Mouse (Mus musculus) MEL (cell line): ENCODE results near the gene Hes1. TPM values are rescaled to one million over a fixed set of nuclear protein-coding genes. Genes with fewer than 3 reads are reported as not detected.
A peak's percentile ranks its signal among the peaks of the same experiment; 100 is the strongest.

Source experiments
- DNase-seq: peaks from one replicate; pipeline ENCODE4 v3.0.0; 2011; ENCODE audit warnings: low read depth, low spot score
- H3K27ac ChIP-seq: 2 replicates; pipeline ENCODE4 v1.5.1; 2012; ENCODE audit warnings: low read depth, mild to moderate bottlenecking, control low read depth, low read length, moderate library complexity; ENCODE audit not compliant: control insufficient read depth
- H3K27me3 ChIP-seq, 2 experiments: fragments of 150-350 bp in 1 of 2; sonication (generic) in 1 of 2; 2 replicates each; pipeline ENCODE4 v1.6.1; 2012; ENCODE audit warnings: low read length in 2 of 2, mild to moderate bottlenecking in 2 of 2, improper control_type of control experiment in 1 of 2, moderate library complexity in 1 of 2; ENCODE audit not compliant: insufficient read depth in 2 of 2, control insufficient read depth in 1 of 2
- H3K36me3 ChIP-seq, 2 experiments: 2 replicates each; pipeline ENCODE4 v1.6.1; 2012 to 2014; ENCODE audit warnings: low read length in 2 of 2, improper control_type of control experiment in 1 of 2, inconsistent platforms in 1 of 2, mild to moderate bottlenecking in 1 of 2; ENCODE audit not compliant: insufficient read depth in 2 of 2, control insufficient read depth in 1 of 2
- H3K4me1 ChIP-seq, 2 experiments: fragments of 150-350 bp in 1 of 2; sonication (generic) in 1 of 2; 2 replicates each; pipeline ENCODE4 v1.6.1; 2012; ENCODE audit warnings: low read length in 2 of 2, improper control_type of control experiment in 1 of 2, mild to moderate bottlenecking in 1 of 2; ENCODE audit not compliant: insufficient read depth in 2 of 2, control insufficient read depth in 1 of 2
- H3K4me3 ChIP-seq, 2 experiments: fragments of 150-350 bp in 1 of 2; sonication (generic) in 1 of 2; 2 replicates each; pipeline ENCODE4 v1.5.1; 2012; ENCODE audit warnings: low read depth in 2 of 2, low read length in 2 of 2, mild to moderate bottlenecking in 2 of 2, moderate library complexity in 2 of 2, control low read depth in 1 of 2, improper control_type of control experiment in 1 of 2; ENCODE audit not compliant: control insufficient read depth in 1 of 2, insufficient read depth in 1 of 2
- H3K79me2 ChIP-seq: 2 replicates; pipeline ENCODE4 v1.6.1; 2012; ENCODE audit warnings: mild to moderate bottlenecking, low read length, moderate library complexity; ENCODE audit not compliant: control insufficient read depth, poor library complexity, insufficient read depth
- H3K9ac ChIP-seq: 2 replicates; pipeline ENCODE4 v1.6.1; 2012; ENCODE audit warnings: low read depth, mild to moderate bottlenecking, control low read depth, low read length, moderate library complexity; ENCODE audit not compliant: control insufficient read depth, poor library complexity, severe bottlenecking
- H3K9me3 ChIP-seq: fragments of 150-350 bp; sonication (generic); replicated peaks from 2 replicates; pipeline ENCODE4 v1.6.1; 2012; ENCODE audit warnings: mild to moderate bottlenecking, low read length, improper control_type of control experiment, moderate library complexity; ENCODE audit not compliant: insufficient read depth
- CHD1 ChIP-seq: IDR thresholded peaks from 2 replicates; pipeline ENCODE4 v1.6.1; 2012; ENCODE audit warnings: low read depth, mild to moderate bottlenecking, inconsistent platforms, low read length, improper control_type of control experiment
- CHD2 ChIP-seq: IDR thresholded peaks from 2 replicates; pipeline ENCODE4 v1.6.1; 2011; ENCODE audit warnings: low read length, improper control_type of control experiment
- CTCF ChIP-seq, 3 experiments: IDR thresholded peaks in 2 of 3; conservative IDR thresholded peaks in 1 of 3; 2 replicates each; pipeline ENCODE4 v1.5.1; 2011 to 2012; ENCODE audit warnings: low read length in 3 of 3, low read depth in 2 of 3, mild to moderate bottlenecking in 2 of 3, improper control_type of control experiment in 1 of 3, inconsistent platforms in 1 of 3, mixed read lengths in 1 of 3, moderate library complexity in 1 of 3; ENCODE audit not compliant: control insufficient read depth in 1 of 3, insufficient read depth in 1 of 3, poor library complexity in 1 of 3, severe bottlenecking in 1 of 3
- E2F4 ChIP-seq: IDR thresholded peaks from 2 replicates; pipeline ENCODE4 v1.6.1; 2011; ENCODE audit warnings: low read depth, low read length, improper control_type of control experiment, borderline replicate concordance
- ELF1 ChIP-seq: IDR thresholded peaks from 2 replicates; pipeline ENCODE4 v1.6.1; 2014; ENCODE audit warnings: low read depth, mild to moderate bottlenecking, inconsistent platforms, low read length, improper control_type of control experiment, moderate library complexity
- EP300 ChIP-seq, 2 experiments: IDR thresholded peaks; 2 replicates each; pipeline ENCODE4 v1.6.1; 2011; ENCODE audit warnings: improper control_type of control experiment in 2 of 2, low read length in 2 of 2, low read depth in 1 of 2, mild to moderate bottlenecking in 1 of 2
- ETS1 ChIP-seq: IDR thresholded peaks from 2 replicates; pipeline ENCODE4 v1.6.1; 2012; ENCODE audit warnings: low read depth, mild to moderate bottlenecking, inconsistent platforms, low read length, improper control_type of control experiment, moderate library complexity
- GABPA ChIP-seq: IDR thresholded peaks from 2 replicates; pipeline ENCODE4 v1.6.1; 2012; ENCODE audit warnings: low read depth, mild to moderate bottlenecking, inconsistent platforms, low read length, improper control_type of control experiment, moderate library complexity
- JUND ChIP-seq: IDR thresholded peaks from 2 replicates; pipeline ENCODE4 v1.6.1; 2011; ENCODE audit warnings: low read depth, mild to moderate bottlenecking, improper control_type of control experiment, low read length
- KAT2A ChIP-seq: conservative IDR thresholded peaks from 2 replicates; pipeline ENCODE4 v1.6.1; 2012; ENCODE audit warnings: low read depth, low read length, improper control_type of control experiment, inconsistent platforms
- MAX ChIP-seq: IDR thresholded peaks from 2 replicates; pipeline ENCODE4 v1.6.1; 2011; ENCODE audit warnings: low read length, improper control_type of control experiment
- MXI1 ChIP-seq: IDR thresholded peaks from 2 replicates; pipeline ENCODE4 v1.6.1; 2011; ENCODE audit warnings: mild to moderate bottlenecking, low read depth, low read length, improper control_type of control experiment
- MYB ChIP-seq: IDR thresholded peaks from 2 replicates; pipeline ENCODE4 v1.6.1; 2011; ENCODE audit warnings: mild to moderate bottlenecking, low read depth, low read length, improper control_type of control experiment
- MYC ChIP-seq: IDR thresholded peaks from 2 replicates; pipeline ENCODE4 v1.6.1; 2011; ENCODE audit warnings: low read depth, mild to moderate bottlenecking, low read length, improper control_type of control experiment, moderate library complexity
- POLR2A ChIP-seq, 2 experiments: IDR thresholded peaks; 2 replicates each; pipeline ENCODE4 v1.6.1; 2011 to 2012; ENCODE audit warnings: low read length in 2 of 2, mild to moderate bottlenecking in 2 of 2, control low read depth in 1 of 2, improper control_type of control experiment in 1 of 2, low read depth in 1 of 2, moderate library complexity in 1 of 2; ENCODE audit not compliant: control insufficient read depth in 1 of 2, insufficient read depth in 1 of 2, poor library complexity in 1 of 2
- POLR2AphosphoS5 ChIP-seq: IDR thresholded peaks from 2 replicates; pipeline ENCODE4 v1.6.1; 2012; ENCODE audit warnings: low read depth, borderline replicate concordance, mild to moderate bottlenecking, inconsistent platforms, low read length, moderate library complexity, mixed read lengths
- RCOR1 ChIP-seq: IDR thresholded peaks from 2 replicates; pipeline ENCODE4 v1.6.1; 2012; ENCODE audit warnings: low read depth, mild to moderate bottlenecking, inconsistent platforms, low read length, improper control_type of control experiment
- TAL1 ChIP-seq: IDR thresholded peaks from 2 replicates; pipeline ENCODE4 v1.6.1; 2012; ENCODE audit warnings: mild to moderate bottlenecking, inconsistent platforms, low read length, moderate library complexity, mixed read lengths
- TCF12 ChIP-seq: IDR thresholded peaks from 2 replicates; pipeline ENCODE4 v1.6.1; 2014; ENCODE audit warnings: low read depth, mild to moderate bottlenecking, inconsistent platforms, low read length, improper control_type of control experiment, moderate library complexity
- USF1 ChIP-seq: IDR thresholded peaks from 2 replicates; pipeline ENCODE4 v1.6.1; 2014; ENCODE audit warnings: low read depth, mild to moderate bottlenecking, inconsistent platforms, low read length, improper control_type of control experiment, moderate library complexity
- ZC3H11A ChIP-seq: IDR thresholded peaks from 2 replicates; pipeline ENCODE4 v1.6.1; 2012; ENCODE audit warnings: low read depth, mild to moderate bottlenecking, inconsistent platforms, low read length, improper control_type of control experiment
- ZKSCAN1 ChIP-seq: IDR thresholded peaks from 2 replicates; pipeline ENCODE4 v1.6.1; 2012; ENCODE audit warnings: low read depth, mild to moderate bottlenecking, inconsistent platforms, low read length, improper control_type of control experiment, moderate library complexity
- ZMIZ1 ChIP-seq: IDR thresholded peaks from 2 replicates; pipeline ENCODE4 v1.6.1; 2012; ENCODE audit warnings: low read depth, mild to moderate bottlenecking, inconsistent platforms, low read length, improper control_type of control experiment, moderate library complexity
- ZNF384 ChIP-seq: IDR thresholded peaks from 2 replicates; pipeline ENCODE4 v1.6.1; 2012; ENCODE audit warnings: low read depth, mild to moderate bottlenecking, inconsistent platforms, low read length, improper control_type of control experiment
- polyA plus RNA-seq, 2 experiments: library from polyadenylated mRNA; stranded (reverse) in 1 of 2; unstranded in 1 of 2; fragments of >175 nt in 1 of 2; fragments of >200 nt in 1 of 2; gene quantifications; 2 replicates each; pipeline versions ENCODE4 v1.2.1 to v1.2.4; 2012; ENCODE audit warnings: low replicate concordance in 2 of 2, low read depth in 1 of 2; ENCODE audit not compliant: insufficient read length in 2 of 2, insufficient read depth in 1 of 2, missing spikeins in 1 of 2
- total RNA-seq: library from RNA; depleted of rRNA; stranded (reverse); fragments of 300-350 nt; gene quantifications from 2 replicates; pipeline ENCODE4 v1.2.3, GENCODE M21; 2012

Gene Hes1
- total and polyA plus RNA-seq, 3 experiments: 2.3 to 3.0 TPM; not detected in 1

- Histone ChIP-seq H3K4me1 (peaks cover 0 to 13% of the 10 kb centered on the region in 2 experiments; a peak in 2 of 4 replicates), H3K27ac (no peak overlapping the region), H3K9me3 (no peaks in the 10 kb centered on the region), H3K27me3 (peaks cover 0 to 8% of the 10 kb centered on the region in 2 experiments; a peak in 3 of 4 replicates)
- DNase-seq: no peak
- TF ChIP-seq MYB (no peak), EP300 (IDR thresholded peaks at IDR 0.05; ENCODE audit: low read depth in 1 of 2, low read length in 2 of 2) (no peak), ZMIZ1 (no peak), KAT2A (no peak), CHD2 (no peak), CTCF (IDR thresholded peaks at IDR 0.05 in 2 of 3, conservative IDR thresholded peaks at IDR 0.05 in 1 of 3; ENCODE audit: control insufficient read depth in 1 of 3, insufficient read depth in 1 of 3, low read depth in 2 of 3, low read length in 3 of 3, poor library complexity in 1 of 3, severe bottlenecking in 1 of 3) (no peak), RCOR1 (no peak), MYC (no peak), POLR2AphosphoS5 (no peak), TCF12 (no peak), ZC3H11A (no peak), ZNF384 (no peak), JUND (no peak)
- TF ChIP-seq, all 39 proteins: peak for 0
- H3K36me3 ChIP-seq: peaks cover 0 to 4% of the 10 kb centered on the region in 2 experiments; a peak in 1 of 4 replicates
- no peak overlapping the region for H3K9ac ChIP-seq
- no peaks in the 10 kb centered on the region for H3K79me2 ChIP-seq
- no peak overlapping the region for H3K4me3 ChIP-seq
Observed at GRCm38 (mm10) chr16:30036104-30036503, 28.1 kb upstream of the Hes1 start.

- no peak overlapping the region for H3K27ac ChIP-seq
- TF ChIP-seq POLR2A (IDR thresholded peaks at IDR 0.05; ENCODE audit: control insufficient read depth in 1 of 2, insufficient read depth in 1 of 2, low read depth in 1 of 2, low read length in 2 of 2, poor library complexity in 1 of 2) (no peak), E2F4 (no peak), RCOR1 (no peak), GABPA (no peak), MXI1 (no peak), ZKSCAN1 (no peak), MYB (no peak), CHD1 (no peak), CHD2 (no peak), JUND (no peak), ZC3H11A (no peak), MYC (no peak), ETS1 (no peak), USF1 (no peak), TAL1 (no peak), MAX (no peak), ZNF384 (no peak), ELF1 (no peak)
- peaks cover 0 to 13% of the 10 kb centered on the region in 2 experiments; a peak in 2 of 4 replicates for H3K4me1 ChIP-seq
- H3K4me3 ChIP-seq: no peak overlapping the region
- H3K79me2 ChIP-seq: no peaks in the 10 kb centered on the region
- no peaks in the 10 kb centered on the region for H3K9me3 ChIP-seq
- no peak overlapping the region for H3K9ac ChIP-seq
- peaks cover 0 to 5% of the 10 kb centered on the region in 2 experiments; a peak in 3 of 4 replicates for H3K27me3 ChIP-seq
- DNase-seq: peak; percentile 24
- peaks cover 0 to 4% of the 10 kb centered on the region in 2 experiments; a peak in 1 of 4 replicates for H3K36me3 ChIP-seq
Observed at GRCm38 (mm10) chr16:30038663-30039593, 25.3 kb upstream of the Hes1 start.
